Mouse (Mus musculus) lung, embryonic 14.5 days (tissue): ENCODE results near the gene Cfap299. TPM values are rescaled to one million over a fixed set of nuclear protein-coding genes. Genes with fewer than 3 reads are reported as not detected.

Experiments
- ATAC-seq: fragments of 200-750 bp; cut with Nextera tagmentation; 2 replicates; pipeline ENCODE4 v1.8.0; 2017; ENCODE audit warnings: mild to moderate bottlenecking, moderate TSS enrichment, moderate library complexity; ENCODE audit not compliant: insufficient read depth
- DNase-seq: peaks from one replicate; pipeline ENCODE4 v3.0.0-alpha.2; 2015
- H3K27ac ChIP-seq: fragments of 300-500 bp; sonication (generic); 2 replicates; pipeline ENCODE4 v1.5.1; 2014; ENCODE audit warnings: low read depth, mild to moderate bottlenecking, moderate library complexity
- H3K27me3 ChIP-seq: fragments of 300-500 bp; sonication (generic); 2 replicates; pipeline ENCODE4 v1.6.1; 2014; ENCODE audit warnings: low read length, control low read depth; ENCODE audit not compliant: insufficient read depth
- H3K36me3 ChIP-seq: fragments of 300-500 bp; sonication (generic); 2 replicates; pipeline ENCODE4 v1.6.1; 2014; ENCODE audit warnings: control low read depth; ENCODE audit not compliant: insufficient read depth
- H3K4me1 ChIP-seq: fragments of 300-500 bp; sonication (generic); 2 replicates; pipeline ENCODE4 v1.6.1; 2014; ENCODE audit warnings: antibody characterized with exemption, control low read depth; ENCODE audit not compliant: insufficient read depth
- H3K4me2 ChIP-seq: fragments of 300-500 bp; sonication (generic); 2 replicates; pipeline ENCODE4 v1.6.1; 2014; ENCODE audit warnings: mild to moderate bottlenecking
- H3K4me3 ChIP-seq: fragments of 300-500 bp; sonication (generic); 2 replicates; pipeline ENCODE4 v1.5.1; 2014; ENCODE audit warnings: low read depth, low read length
- H3K9ac ChIP-seq: fragments of 300-500 bp; sonication (generic); 2 replicates; pipeline ENCODE4 v1.6.1; 2014
- H3K9me3 ChIP-seq: fragments of 300-500 bp; sonication (generic); 2 replicates; pipeline ENCODE4 v1.6.1; 2016; ENCODE audit warnings: low read depth, low read length, control low read depth
- CTCF ChIP-seq: IDR thresholded peaks from 2 replicates; pipeline ENCODE4 v1.5.1; 2016; ENCODE audit warnings: antibody characterized with exemption, low read depth
- WGBS: fragments of 180-500 bp; shearing (Covaris S2); extraction: QIAGEN DNeasy Blood & Tissue Kit; methylation state at CpG from one replicate; pipeline ENCODE4 v1.1.7; 2014; 5-methylcytosine and 5-hydroxymethylcytosine counted together
- polyA plus RNA-seq: library from polyadenylated mRNA; unstranded; fragments of >200 nt; fragmentation: Nextera tagmentation; extraction: Ambion mirVana; gene quantifications from 2 replicates; pipeline ENCODE4 v1.2.1, GENCODE M21; 2014

Cfap299 gene
- polyA plus RNA-seq, 1 experiment from 2014 or later, result 2.1 TPM

DNA sequence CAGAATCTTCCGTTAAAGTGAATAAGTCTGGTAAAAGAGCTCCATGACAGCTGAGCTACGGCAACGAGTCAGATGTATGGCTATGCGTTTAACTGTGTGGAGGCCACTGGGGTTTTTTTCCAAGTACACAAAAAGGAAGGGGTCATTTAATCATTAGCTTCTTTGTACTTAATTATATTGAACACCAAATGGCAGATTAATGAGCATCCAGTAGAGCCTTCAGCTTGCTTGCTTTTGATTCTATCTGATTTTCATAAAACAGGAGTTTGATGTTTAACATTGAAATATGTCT lies 47.6 kb downstream of the Cfap299 start:
- WGBS, result 63% methylated on average over 4 of the region's 4 CpGs
- DNase-seq, result no peak
- no peaks in the 10 kb centered on the region for H3K9me3 ChIP-seq
- no peak overlapping the region for H3K4me3 ChIP-seq
- no peaks in the 10 kb centered on the region for H3K4me1 ChIP-seq
- no peak for TF ChIP-seq CTCF
- H3K9ac ChIP-seq, result no peak overlapping the region
- H3K36me3 ChIP-seq, result no peaks in the 10 kb centered on the region
- H3K4me2 ChIP-seq, result no peak overlapping the region
- ATAC-seq, result no peak
- no peaks in the 10 kb centered on the region for H3K27me3 ChIP-seq
- no peak overlapping the region for H3K27ac ChIP-seq

DNA sequence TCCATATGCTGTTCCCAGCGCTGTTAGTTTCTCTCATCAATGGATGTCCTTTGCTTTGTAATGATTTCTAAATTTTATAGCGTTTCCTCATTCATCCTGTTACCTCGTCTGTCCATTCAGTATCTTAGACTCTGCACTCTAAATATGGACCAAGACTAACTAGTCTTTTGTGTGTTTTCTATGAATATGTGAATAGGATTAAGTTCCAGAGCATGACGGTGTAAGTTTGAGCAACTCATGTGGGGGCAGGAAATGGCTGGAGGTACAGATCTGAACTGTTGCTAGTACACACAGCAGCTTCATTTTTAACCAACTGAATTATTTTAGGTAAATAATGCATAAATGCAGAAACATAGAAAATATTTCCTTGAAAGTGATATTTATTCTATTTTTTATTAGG lies 51.3 kb downstream of the Cfap299 start:
- TF ChIP-seq CTCF, result no peak
- WGBS, result 88% methylated on average over 4 of the region's 4 CpGs
- Histone ChIP-seq H3K27me3 (no peaks in the 10 kb centered on the region), H3K4me2 (no peak overlapping the region), H3K9ac (no peak overlapping the region), H3K9me3 (no peaks in the 10 kb centered on the region), H3K27ac (no peak overlapping the region), H3K4me1 (no peaks in the 10 kb centered on the region), H3K36me3 (no peaks in the 10 kb centered on the region), H3K4me3 (no peak overlapping the region)
- ATAC-seq, result no peak
- DNase-seq, result no peak

DNA sequence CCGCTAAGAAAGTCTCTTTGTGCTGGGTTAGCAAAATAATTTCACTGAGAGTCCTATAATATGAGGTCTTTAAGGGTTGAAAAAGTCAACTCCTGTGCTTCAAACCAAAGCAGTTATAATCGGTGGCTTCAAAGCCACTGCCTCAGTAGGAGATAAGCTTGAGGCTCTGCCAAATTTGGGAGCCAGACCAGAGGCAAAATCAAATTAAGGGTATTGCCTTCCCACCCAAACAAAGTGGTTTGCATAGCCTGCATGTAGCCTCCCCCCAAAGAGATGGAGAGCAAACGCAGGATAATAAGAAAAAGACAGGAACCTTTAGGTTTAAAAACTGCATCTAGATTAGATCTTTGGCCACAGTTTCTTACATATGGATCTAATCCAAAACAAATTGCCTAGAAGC lies 58.0 kb downstream of the Cfap299 start:
- Histone ChIP-seq H3K9ac (no peak overlapping the region), H3K4me2 (no peak overlapping the region), H3K9me3 (no peaks in the 10 kb centered on the region), H3K27me3 (no peaks in the 10 kb centered on the region), H3K27ac (no peak overlapping the region), H3K4me3 (no peak overlapping the region), H3K4me1 (no peaks in the 10 kb centered on the region), H3K36me3 (no peaks in the 10 kb centered on the region)
- ATAC-seq (no peak), DNase-seq (no peak)
- no peak for TF ChIP-seq CTCF
- 54% methylated on average over 3 of the region's 3 CpGs for WGBS

DNA sequence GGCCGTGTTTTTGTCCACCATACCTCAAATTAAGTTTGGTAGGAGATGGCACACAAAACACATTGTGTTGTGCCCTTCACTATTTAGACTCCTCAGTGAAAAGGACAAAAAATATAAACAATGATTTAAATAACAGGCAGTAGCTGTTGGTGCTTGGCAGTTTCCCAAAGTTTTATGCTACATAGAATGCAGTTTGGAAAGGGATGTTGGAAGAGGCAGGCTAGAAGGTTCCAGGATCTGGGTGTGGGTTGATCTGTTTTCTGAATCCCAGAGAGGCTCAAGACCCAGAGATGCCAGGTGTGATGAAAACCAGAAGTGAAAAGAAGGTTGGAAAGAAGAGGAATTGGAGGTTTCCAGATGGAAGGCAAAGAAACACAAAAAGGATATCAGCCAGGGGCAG lies 73.1 kb downstream of the Cfap299 start:
- Histone ChIP-seq H3K4me2 (no peak overlapping the region), H3K27me3 (no peaks in the 10 kb centered on the region), H3K9me3 (no peaks in the 10 kb centered on the region), H3K9ac (no peak overlapping the region), H3K36me3 (no peaks in the 10 kb centered on the region), H3K4me1 (no peaks in the 10 kb centered on the region; the same call in 1 of the 2 replicates), H3K4me3 (no peak overlapping the region), H3K27ac (no peak overlapping the region)
- no peak for TF ChIP-seq CTCF
- ATAC-seq (no peak), DNase-seq (peak; percentile 76)
- WGBS, result 64% methylated on average over 1 of the region's 1 CpGs

DNA sequence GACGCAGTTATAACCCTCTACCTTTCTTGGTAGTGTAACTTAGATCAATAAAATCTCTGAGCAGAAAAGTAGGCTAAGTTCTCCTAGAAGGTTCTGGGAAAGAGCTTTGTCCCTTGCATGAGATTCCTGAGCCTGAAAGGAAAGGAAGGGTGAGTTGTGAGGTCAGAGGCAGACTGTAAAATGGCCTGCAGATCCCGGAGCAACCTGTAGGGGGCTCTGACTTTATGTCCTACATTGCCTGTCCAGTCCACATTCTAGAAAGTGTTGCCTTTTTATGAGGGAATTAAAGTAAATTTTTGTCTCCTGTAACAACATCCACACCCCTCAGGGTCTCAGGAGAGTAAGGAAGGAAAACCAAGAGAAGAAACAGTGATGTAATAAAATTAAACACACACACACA lies 81.0 kb downstream of the Cfap299 start:
- peak; percentile 60 for TF ChIP-seq CTCF
- Histone ChIP-seq H3K4me1 (no peaks in the 10 kb centered on the region), H3K36me3 (no peaks in the 10 kb centered on the region), H3K9me3 (no peaks in the 10 kb centered on the region), H3K27me3 (no peaks in the 10 kb centered on the region), H3K9ac (no peak overlapping the region), H3K4me2 (no peak overlapping the region), H3K27ac (no peak overlapping the region), H3K4me3 (no peak overlapping the region)
- WGBS, result 65% methylated on average over 2 of the region's 2 CpGs
- ATAC-seq, result no peak
- DNase-seq, result peak; percentile 60

DNA sequence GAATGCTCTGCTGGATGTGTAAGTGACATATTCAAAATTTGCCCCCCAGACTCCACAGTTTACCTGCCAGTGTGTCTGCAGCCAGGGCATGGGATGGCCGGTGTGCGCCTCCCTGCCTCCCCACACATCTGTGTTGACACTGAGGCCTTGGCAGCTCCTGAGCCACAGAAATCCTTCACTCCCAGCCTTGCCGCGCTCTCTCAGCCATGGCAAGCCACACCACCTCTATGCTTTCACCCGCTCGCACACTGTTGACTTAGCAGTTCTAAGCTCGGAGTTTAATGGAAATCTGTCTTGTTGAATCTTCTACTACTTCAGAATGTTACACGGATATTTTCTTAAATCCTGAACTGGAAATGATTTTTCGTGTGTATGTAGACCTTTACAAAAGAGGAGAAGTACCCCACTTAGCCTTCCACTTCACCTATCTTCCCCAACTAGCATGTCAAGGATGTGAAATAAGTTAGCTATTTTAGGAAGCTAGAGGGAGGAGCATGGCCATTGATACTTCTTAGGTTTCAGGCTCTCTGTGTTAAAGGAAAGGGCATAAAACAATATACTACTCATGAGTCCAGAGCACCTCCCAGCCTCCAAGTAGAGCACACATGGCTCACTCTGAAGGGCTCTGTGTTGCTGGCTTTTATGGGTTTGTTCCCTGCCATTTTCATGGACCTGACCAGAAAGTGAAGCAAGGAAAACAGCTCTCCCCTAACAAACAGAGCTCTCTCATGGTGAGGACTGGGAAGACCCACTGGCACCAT lies 87.5 kb downstream of the Cfap299 start:
- ATAC-seq, result peak; percentile 82
- Histone ChIP-seq H3K9me3 (no peaks in the 10 kb centered on the region), H3K4me2 (no peak overlapping the region), H3K4me1 (no peaks in the 10 kb centered on the region), H3K4me3 (no peak overlapping the region), H3K36me3 (no peaks in the 10 kb centered on the region), H3K27me3 (no peaks in the 10 kb centered on the region), H3K27ac (peak overlapping the region; percentile 59; the same call in 1 of the 2 replicates), H3K9ac (no peak overlapping the region)
- 63% methylated on average over 9 of the region's 9 CpGs for WGBS
- DNase-seq, result peak; percentile 40
- no peak for TF ChIP-seq CTCF

DNA sequence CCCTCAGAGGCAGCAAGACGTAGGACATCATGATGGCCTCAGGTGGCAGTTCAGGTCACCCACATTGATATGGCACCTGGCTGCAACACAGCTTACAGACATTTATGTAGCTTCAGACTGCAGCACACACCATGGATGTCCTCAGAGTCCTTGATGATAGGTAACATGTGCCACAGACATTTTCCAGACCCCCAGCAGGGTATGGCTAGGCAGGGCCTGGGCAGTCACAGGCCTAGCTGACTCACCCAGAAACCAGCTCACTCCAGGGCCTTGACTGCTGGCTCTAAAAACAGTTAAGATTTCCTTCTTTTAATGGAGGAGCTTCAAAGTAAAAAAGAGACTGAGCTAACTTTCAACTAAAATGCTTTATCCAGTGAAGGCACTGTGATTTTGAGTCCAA lies 95.9 kb downstream of the Cfap299 start:
- ATAC-seq, result no peak
- H3K4me1 ChIP-seq, result no peaks in the 10 kb centered on the region
- H3K9ac ChIP-seq, result no peak overlapping the region
- no peak for DNase-seq
- 84% methylated on average over 1 of the region's 1 CpGs for WGBS
- H3K27ac ChIP-seq, result no peak overlapping the region
- no peak overlapping the region for H3K4me3 ChIP-seq
- TF ChIP-seq CTCF, result no peak
- no peak overlapping the region for H3K4me2 ChIP-seq
- no peaks in the 10 kb centered on the region for H3K9me3 ChIP-seq
- no peaks in the 10 kb centered on the region for H3K27me3 ChIP-seq
- no peaks in the 10 kb centered on the region for H3K36me3 ChIP-seq

DNA sequence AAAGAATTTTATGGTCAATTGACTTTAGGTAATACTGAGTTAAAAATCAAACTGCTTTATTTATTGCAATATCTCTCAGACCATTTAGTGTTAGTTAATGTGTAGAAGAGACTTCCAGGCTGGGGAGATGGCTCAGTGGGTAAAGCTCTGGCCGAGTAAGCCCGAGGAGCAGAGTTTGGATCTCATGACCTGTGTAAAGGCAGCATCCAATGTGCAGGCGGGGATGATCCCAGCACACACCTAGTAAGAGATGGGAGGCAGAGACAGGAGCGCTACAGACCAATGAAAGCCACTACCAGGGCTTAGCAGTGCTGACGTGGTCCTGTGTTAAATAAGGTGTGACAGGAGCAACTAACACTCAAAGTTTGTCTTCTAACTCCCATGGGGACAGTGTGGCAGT lies 97.0 kb downstream of the Cfap299 start:
- no peak overlapping the region for H3K4me2 ChIP-seq
- DNase-seq (no peak), ATAC-seq (no peak)
- H3K9me3 ChIP-seq, result no peaks in the 10 kb centered on the region
- TF ChIP-seq CTCF, result no peak
- no peaks in the 10 kb centered on the region for H3K36me3 ChIP-seq
- H3K27me3 ChIP-seq, result no peaks in the 10 kb centered on the region
- H3K9ac ChIP-seq, result no peak overlapping the region
- H3K4me1 ChIP-seq, result no peaks in the 10 kb centered on the region
- no peak overlapping the region for H3K27ac ChIP-seq
- no peak overlapping the region for H3K4me3 ChIP-seq
- 86% methylated on average over 5 of the region's 5 CpGs for WGBS
